Mouse (Mus musculus): ENCODE results near the gene Fto.

DNA sequence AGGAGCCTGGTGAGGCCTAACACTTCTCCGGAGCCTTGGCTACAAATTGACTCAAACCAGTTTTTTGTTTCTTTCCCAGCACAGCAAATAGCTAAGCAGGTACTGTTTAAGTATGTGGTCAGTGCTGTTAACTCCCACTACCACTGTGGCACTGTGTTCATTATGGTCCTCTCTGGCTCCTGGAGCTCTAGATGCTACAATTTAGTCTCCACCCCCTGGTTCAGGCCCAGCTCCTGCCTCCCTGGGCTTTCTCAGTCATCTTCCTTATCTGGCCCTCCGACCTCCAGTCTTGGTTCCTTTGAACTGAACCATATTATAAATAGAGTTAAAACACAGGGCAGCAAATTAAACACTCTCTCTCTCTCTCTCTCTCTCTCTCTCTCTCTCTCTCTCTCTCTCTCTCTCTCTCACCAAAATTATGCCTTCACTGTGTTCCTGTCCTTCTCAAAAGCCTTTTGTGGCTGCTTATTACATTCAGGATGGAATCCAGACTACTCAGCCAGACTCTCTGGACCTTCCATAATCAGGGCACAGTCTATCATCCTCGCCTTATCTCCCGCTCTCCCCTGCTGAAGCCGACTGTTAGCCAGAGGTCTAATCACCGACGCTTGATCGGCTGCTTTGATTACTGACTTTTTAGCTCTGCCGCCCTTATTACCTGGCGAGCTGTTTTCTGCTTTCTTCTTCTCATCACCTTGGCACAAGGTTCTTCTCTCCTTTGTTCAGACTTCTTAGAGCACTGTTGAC, 67.6 kb downstream of the Fto start:
- no peak for TF ChIP-seq MAFK (IDR thresholded peaks at IDR 0.05; ENCODE audit: insufficient read depth, low read depth, low read length)
- TF ChIP-seq CHD2 (IDR thresholded peaks at IDR 0.05; ENCODE audit: low read depth, low read length): no peak
- TF ChIP-seq ZNF384 (IDR thresholded peaks at IDR 0.05; ENCODE audit: low read depth, low read length): no peak
- TF ChIP-seq HCFC1 (IDR thresholded peaks at IDR 0.05; ENCODE audit: borderline replicate concordance, insufficient read depth, low read length): no peak
- no peak for TF ChIP-seq ZC3H11A (IDR thresholded peaks at IDR 0.05; ENCODE audit: borderline replicate concordance, low read depth, low read length)
